Mouse (Mus musculus): Measurements from ENCODE around the gene Mrnip.
"Not testable (repeated sequence)": the region's sequence is repeated elsewhere in the genome, so short reads cannot be mapped to it uniquely, and the experiment has no call there.

Gene Mrnip

DNA sequence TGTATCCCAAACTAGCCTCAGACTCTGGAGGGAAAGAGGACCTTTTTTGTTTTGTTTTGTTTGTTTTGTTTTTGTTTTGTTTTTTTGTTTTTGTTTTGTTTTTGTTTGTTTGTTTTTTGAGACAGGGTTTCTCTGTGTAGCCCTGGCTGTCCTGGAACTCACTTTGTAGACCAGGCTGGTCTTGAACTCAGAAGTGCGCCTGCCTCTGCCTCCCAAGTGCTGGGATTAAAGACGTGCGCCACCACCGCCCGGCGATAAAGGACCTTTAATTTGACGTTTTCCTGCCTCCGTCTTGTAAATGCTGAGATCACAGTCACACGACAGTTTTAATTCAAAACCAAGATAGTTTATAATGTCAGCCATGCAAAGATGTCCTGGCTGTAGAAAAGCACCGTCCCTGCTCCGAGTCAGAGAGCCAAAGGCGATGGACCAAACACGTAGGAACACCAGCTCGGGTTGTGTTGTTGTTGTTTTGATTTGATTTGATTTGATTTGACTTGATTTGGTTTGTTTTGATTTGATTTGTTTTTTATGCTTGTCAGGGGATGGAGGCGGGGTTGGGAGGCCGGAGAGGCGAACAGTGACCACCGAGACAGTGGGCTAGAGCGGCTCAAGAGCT is at the start of gene Mrnip:
TSS of gene Mrnip (plus strand) at position 334 of the 619 bp plus-strand sequence.
- not testable (repeated sequence) for DNase-seq (ENCODE audit: low spot score)

DNA sequence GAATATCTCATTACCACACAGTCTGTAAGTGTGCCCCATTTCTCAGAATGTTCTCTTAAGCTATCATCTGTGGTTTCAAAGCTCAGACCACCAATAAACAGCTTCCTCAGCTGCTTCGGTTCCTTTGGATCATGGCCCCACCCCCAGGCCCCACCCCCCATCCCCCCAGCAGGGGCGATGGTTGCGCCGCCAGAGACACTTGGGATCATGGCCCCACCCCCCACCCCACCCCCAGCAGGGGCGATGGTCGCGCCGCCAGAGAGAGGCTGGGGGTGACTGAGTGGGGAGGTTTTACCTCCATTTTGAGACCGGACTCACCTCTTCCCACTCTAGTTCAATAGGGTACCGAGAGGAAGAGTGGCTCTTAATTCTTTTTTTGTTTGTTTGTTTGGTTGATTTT is 46.5 kb upstream of the Mrnip start:
- no peak for DNase-seq (ENCODE audit: low spot score)

DNA sequence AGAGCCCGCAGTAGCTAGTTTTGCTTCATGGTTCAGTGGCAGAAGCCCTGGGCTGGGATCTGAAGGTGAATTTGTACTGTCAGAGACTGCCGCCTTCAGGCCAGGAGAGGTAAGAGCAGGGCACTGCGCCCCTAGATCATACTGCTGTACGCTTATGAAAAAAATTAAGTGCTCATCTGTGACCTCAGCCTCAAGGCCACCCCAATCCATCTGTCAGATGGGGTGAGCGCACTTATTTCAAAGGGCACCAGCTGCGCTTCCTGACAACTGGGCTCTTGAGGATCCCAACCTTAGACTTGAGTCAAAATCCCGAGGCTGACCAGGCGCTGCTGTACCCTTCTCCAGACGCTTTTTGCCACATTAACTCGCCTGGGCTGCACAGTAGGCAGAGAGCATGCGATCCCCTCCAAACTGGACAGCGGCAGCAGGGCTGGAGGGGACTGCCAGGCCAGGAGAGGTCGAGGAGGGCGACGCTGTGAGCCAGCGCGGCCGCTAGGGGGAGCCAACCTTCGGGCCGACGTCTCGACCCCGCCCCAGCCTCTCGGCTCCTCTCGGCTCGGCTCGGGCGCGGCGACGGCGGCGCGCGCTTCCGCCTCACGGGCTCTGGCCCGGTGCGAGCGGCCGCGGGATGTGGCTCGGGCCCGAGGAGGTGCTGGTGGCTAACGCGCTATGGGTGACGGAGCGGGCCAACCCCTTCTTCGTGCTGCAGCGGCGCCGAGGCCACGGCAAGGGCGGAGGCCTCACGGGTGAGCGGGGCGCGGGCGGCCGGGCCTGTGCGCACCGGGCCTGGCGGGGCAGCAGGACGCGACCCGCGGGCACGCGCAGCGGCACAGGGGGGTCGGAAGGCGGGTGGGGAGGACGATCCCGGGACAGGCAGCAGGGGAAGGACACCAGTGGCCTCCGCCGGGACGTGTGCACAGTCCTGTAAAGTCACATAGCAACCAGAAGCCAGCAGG is 43.2 kb upstream of the Mrnip start, which contains the start of gene Tbc1d9b:
TSS of gene Tbc1d9b (plus strand) at position 586 of the 956 bp plus-strand sequence.
- peak; percentile 90 for DNase-seq (ENCODE audit: low spot score)

DNA sequence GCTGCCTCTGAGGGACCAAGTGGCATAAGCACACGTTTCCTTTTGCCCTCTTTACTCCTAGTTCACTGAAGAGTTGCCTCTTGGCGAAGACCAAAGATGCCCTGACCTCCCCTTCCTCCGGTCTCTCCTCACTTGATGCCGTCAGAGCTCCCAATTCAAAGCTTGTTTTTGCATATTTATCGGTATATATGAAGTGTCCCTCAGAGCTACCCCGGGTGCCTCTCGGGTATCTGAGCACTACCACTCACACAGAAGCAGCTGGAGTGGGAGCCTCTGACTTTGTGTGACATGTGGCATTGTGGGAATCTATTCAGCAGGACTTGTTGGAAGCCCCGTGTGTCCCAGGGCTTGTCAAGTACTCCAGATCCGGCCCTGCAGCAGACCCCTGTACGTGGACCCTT is 42.4 kb upstream of the Mrnip start:
- DNase-seq (ENCODE audit: low spot score): no peak

DNA sequence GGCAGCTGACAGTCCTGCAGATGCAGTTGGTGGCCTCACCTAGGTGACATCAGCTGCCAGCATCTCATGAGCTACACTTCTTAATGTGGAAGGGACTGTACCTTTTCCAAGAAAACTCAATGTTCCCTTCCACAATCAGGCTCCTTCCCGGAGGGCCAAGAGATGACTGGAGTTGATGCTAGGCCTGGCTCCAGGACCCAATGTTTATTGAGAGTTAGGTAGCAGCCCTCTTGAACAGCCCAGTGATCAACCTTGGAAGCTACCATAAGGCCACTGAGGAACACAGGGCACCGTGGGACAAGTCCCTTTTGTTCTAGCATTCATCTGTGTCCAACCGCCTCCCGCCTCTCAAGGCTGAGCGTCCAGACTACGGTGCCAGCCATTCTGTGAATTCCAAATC is 42.0 kb upstream of the Mrnip start:
- DNase-seq (ENCODE audit: low spot score): peak; percentile 53

DNA sequence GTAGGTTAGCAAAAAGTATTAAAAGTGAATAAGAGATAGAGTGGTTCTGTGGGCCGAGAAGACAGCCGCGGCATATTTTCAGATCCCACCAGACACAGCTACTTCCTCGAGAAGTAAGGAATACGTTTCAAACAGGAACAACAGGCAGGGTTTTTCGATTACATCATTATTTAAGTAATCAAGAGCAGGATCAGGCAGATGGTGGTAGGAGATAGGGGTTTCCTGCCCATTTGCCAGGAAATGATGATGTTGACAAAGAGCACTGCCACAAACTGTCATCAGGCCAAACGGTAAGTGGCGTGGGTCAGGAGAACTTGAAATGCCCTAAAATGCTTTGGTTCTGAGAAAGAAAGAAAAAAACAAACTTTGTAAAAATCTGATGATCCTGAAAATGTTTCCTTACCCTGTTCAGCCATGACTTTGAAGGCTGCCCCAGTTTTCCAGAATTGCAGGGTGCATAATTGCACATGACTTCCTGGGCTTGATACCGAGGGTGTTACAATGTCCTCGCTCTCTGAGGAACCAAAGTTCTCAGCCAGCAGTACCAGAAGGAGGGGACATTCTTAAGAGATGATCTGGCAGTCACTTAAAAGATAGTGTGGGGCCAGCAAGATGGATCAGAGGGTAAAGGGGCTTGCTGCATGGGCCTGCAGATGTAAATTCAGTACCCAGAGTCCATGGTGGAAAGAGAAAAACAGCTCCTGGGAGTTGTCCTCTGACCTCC is 39.9 kb upstream of the Mrnip start:
- no peak for DNase-seq (ENCODE audit: low spot score)

DNA sequence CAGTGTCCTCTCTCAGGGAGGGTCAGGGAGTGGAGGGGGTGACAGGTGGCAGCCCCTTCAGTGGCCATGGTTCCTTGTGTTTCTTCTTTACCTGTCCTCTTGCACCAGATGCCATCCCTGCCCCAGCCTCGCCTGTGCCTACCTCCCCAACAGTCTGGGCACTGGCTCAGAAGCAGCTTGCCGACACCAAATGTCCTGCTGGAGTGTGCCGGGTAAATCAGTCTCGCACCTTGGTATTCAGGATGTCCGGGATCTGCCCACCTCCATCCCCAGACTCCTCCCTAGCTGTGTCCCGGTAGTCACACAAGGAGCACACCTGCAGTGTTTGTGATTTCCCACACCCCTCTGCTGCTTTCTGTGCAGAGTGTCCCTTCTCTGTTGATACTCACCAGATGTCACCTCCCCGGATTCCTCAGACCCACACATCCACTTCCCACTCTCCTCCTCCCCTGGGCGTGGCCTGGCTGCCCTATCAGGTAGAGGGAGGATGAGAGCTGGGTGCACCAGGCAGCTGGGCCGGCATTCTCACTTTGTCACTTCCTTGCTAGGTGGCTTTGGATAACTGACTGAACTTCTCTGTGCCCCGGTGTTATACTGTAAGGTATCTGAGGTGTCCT is 35.9 kb upstream of the Mrnip start:
- no peak for DNase-seq (ENCODE audit: low spot score)

DNA sequence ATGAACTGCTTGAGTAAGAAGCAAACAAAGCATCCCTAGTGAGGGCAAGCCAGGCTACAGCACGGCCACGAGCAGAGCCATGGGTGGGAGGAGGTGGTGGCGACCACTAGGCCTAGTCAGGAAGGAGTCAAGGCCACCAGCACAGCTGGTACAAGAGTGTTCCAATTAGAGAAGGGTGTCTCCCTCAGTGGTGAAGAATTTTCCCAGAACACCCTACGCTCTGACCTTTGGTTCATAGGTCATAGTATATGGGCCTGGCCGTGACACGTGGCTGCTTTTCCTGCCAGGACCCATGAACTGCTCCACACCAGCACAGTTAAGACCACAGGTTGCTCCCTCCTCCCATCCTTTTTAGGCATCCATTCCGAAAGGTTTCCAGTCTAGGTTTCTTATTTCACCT is 34.7 kb upstream of the Mrnip start:
- no peak for DNase-seq (ENCODE audit: low spot score)

DNA sequence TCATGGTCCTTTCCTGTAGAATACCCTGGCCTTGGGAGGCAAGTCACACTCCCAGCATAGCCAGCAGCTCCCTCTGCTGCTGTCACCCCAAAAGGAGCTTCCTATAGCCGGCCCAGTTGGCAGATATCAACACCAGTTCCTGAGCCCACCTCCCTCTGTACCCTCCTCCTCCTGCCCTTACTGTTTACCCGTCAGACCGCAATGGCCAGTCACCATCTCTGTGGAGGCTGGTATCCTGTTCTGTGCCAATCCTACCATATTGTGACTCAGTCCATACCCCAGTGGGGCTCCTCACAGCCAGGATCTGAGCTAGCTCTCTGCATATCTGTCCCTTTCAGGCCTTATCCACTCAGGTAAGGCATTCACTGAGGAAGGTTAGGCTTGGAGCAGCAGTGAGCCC is 28.7 kb upstream of the Mrnip start:
- DNase-seq (ENCODE audit: low spot score): no peak

DNA sequence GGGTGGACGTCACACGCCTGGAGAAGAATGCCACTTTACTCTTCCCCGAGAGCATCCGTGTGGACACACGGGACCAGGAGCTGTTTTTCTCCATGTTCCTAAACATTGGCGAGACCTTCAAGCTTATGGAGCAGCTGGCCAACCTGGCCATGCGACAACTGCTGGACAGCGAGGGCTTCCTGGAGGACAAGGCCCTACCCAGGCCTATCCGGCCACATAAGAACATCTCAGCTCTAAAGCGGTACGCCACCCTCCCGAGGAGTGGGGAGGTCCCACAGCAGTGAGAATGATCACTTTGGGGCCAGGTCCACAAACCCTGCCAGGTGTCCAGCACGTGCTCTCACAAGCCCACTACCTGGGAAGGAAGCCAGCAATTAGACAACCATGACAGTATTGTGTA is 28.1 kb upstream of the Mrnip start:
- DNase-seq (ENCODE audit: low spot score): no peak

DNA sequence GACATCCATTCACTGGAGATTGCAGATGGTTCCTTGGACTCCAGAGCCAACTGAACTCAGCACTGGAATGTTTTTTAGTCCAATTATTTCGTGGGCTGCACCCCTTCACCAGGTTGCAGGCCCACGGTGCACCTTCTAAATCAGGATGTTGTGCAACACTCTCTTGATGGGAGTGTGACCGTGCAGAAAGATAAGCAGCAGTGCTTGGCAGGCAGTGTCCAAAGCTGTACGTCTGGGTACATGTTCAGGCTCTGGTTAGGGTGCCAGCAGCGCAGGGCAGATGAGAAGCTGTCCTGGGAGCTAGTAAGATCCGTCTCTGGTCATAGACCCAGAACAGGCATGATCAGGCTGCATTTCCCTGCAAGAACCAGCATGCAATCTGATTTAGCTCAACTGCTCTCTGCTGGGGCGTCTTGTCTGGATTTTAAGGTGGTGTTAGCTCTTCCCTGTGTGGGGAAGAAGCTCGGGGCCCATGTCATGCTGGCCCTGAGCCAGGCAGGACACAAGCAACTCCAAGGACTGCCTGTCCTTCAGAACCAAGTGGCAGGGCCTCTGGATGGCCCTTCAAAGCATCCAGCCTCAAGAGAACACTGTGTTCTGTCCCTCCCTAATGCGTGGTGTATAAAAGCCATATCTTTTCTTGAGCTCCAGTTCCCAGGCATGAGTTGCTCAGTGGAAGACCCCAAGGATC is 26.8 kb upstream of the Mrnip start:
- peak; percentile 83 for DNase-seq (ENCODE audit: low spot score)

DNA sequence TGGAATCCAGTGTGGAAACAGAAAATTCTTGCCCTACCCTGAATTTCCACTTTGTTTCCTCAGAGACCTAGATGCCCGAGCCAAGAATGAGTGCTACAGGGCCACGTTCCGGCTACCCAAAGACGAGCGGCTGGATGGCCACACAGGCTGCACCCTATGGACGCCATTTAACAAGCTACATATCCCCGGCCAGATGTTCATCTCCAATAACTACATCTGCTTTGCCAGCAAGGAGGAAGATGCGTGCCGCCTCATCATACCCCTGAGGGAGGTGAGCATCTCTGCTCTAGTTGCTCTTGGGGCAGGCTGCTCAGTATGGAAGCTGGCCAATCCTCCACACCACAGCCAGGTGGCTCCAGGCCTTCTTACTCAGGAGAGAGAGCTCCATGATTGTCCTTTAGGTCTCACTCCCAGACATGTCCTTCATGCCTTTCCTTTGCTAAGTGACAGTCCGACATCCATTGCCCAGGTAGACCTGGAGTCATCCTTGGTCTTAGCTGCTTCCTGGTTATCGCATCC is 26.2 kb upstream of the Mrnip start:
- no peak for DNase-seq (ENCODE audit: low spot score)

DNA sequence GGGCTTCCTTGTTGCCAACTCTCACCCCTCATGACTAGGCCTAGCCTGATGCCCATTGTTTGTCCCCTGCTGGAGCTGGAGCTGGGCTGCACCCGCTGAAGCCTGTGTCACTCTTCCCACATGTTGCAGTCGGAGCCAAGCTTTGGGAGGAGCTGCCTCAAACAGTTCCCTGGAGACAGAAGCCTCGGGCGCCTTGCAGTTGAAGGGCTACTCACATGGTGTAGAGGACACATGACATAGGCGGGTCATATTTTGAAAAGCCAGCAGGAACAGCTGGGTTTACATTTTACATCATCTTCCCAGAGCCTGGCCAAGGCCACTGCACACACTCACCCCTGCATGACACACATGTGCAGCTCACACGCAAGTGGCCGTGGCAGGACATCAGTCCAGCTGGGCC is 25.0 kb upstream of the Mrnip start:
- DNase-seq (ENCODE audit: low spot score): no peak

DNA sequence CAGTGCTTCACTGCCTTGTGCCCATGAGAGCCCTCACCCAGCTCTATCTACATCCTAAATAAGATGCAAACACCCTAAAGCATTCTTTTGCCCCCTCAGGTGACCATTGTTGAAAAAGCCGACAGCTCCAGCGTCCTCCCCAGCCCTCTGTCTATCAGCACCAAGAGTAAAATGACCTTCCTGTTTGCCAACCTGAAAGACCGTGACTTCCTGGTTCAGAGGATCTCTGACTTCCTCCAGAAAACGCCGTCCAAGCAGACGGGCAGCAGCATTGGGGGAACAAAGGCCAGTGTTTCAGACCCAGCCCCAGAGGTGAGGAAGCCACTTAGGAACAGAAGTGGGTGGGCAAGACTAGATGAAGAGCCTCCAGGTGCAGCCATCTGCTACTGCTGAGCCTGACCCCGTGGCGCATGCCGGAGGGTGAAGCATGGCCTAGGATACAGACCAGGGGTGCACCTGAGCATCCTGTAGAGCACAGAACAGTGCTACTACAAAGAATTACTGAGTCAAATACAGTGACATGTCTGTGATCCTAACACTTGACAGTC is 24.6 kb upstream of the Mrnip start:
- DNase-seq (ENCODE audit: low spot score): no peak

DNA sequence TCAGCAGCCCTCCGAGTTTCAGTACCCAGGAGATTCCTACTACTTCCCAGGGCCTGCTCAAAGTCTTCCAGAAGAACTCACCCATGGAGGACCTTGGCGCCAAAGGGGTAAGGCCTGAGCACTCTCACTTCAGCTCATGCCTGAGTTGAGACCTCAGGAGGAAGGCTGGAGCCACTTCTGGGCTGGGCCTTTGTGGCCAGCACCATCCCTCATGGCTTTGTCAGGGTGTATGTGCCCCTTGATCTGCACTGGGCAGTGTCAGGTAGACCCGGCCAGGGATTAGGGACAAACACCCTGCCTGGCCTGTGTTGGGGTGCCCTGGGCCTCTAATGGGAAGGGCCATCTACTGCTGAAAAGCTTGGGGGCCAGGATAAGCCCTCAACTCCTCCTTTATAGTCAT is 22.9 kb upstream of the Mrnip start:
- DNase-seq (ENCODE audit: low spot score): no peak

DNA sequence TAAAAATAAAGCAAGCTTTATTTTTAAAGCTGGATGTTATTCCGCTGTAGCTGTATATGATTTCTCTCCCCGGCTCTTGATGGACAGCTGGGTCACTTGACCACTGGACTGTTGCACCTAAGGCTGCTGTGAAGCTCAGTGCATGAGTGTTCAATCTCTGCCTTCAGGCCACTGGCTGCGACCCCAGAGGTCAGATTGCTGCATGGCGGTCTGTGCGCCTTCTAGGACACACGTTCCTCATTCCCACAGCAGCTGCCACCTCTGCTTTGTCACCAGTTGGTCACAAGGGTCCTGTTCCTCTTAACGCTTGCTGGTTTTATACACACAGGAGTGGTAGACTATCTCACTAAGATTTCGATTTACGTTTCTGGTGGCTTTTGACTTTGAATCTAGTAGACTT is 20.1 kb upstream of the Mrnip start:
- DNase-seq (ENCODE audit: low spot score): no peak

DNA sequence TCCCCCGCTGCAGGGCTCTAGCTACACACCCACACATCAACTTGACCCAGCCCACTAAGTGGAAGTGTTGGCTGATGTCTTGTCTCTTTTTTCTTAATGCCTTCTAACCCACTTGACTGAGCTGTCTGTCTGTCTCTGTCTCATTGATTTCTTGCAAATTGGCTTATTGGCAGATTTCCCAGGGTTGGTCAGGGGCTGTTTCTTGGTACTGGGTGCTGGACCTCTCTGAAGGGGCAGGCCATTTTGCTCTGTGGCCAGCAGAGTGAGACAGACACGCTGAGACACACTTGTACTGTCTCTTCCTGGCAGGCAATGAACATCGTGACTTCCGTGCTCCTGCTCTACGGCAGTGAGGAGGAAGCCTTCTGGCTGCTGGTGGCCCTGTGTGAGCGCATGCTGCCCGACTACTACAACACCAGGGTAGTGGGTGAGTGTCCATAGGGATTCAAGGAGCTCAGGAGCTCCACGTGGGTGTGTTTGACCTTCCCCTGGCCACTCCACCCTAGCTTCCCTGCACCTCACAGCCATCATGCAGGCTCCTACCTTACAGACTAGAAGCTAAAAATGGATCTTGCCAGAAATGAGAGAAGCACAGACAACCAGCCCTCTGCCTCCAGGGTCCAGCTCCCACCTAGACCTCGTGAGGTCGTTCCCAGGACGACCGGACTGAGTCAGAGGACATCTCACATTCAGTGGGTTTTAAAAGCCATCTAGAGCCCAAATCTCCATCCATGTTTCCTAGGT is 19.3 kb upstream of the Mrnip start:
- no peak for DNase-seq (ENCODE audit: low spot score)

DNA sequence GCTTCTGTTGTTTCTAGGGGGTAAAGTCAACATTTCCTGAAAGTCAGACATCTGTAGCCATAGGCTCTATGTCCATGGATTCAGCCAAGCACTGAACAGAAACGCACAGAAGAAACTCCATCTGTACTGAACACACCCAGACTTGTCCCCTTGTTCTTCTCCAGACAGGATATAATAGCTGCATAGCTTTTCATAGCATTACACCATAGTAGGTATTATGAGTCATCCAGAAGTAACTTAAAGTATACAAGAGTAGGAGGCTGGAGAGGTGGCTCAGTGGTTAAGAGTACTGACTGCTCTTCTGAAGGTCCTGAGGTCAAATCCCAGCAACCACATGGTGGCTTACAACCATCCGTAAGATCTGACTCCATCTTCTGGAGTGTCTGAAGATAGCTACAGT is 18.5 kb upstream of the Mrnip start:
- no peak for DNase-seq (ENCODE audit: low spot score)

DNA sequence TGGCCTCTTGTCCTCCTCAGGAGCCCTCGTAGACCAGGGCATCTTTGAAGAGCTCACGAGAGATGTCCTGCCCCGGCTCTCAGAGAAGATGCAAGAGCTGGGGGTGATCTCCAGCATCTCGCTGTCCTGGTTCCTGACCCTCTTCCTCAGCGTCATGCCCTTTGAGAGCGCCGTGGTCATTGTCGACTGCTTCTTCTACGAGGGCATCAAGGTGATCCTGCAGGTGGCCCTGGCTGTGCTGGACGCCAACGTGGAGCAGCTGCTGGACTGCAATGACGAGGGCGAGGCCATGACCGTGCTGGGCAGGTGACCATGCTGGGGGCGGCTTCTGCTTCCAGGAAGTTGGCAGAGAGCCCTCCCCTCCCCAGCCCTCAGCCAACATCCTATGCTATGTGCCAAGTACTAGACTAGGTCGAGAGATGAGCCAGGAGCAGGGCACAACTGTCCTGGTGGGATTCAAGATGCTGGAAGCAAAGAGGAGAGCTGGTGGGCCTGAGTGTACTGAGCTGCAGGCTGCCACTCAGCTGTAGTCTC is 17.5 kb upstream of the Mrnip start:
- DNase-seq (ENCODE audit: low spot score): no peak

DNA sequence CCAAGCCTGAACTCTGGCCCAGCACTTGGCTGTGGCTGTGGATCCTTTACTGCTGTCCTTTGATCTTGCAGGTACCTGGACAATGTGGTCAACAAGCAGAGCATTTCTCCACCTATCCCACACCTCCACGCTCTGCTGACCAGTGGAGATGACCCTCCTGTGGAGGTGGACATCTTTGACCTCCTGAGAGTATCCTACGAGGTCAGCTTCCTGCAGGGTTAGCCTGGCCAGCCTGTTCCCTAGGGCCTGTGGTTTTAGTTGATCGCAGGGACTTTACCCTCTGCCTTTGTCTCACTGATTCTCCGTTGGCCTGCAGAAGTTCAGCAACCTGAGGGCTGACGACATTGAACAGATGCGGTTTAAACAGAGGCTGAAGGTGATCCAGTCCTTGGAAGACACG is 15.9 kb upstream of the Mrnip start:
- no peak for DNase-seq (ENCODE audit: low spot score)
